Mouse (Mus musculus): ENCODE data around the gene Pcbp2.

GRCm38 (mm10) chr15:102432046-102432445, 38.3 kb upstream of the Pcbp2 start:
- TF ChIP-seq ZNF384 (IDR thresholded peaks at IDR 0.05; ENCODE audit: low read depth, low read length), result no peak
- no peak for TF ChIP-seq CHD2 (IDR thresholded peaks at IDR 0.05; ENCODE audit: low read depth, low read length)
- TF ChIP-seq HCFC1 (IDR thresholded peaks at IDR 0.05; ENCODE audit: borderline replicate concordance, insufficient read depth, low read length), result no peak
- TF ChIP-seq MAFK (IDR thresholded peaks at IDR 0.05; ENCODE audit: insufficient read depth, low read depth, low read length), result no peak
- no peak for TF ChIP-seq ZC3H11A (IDR thresholded peaks at IDR 0.05; ENCODE audit: borderline replicate concordance, low read depth, low read length)
